In genomic region chr1:90214021-90214420, GRCm38 (mm10) we compare ENCODE assay signal across 34 mouse cellular contexts.
"Had no signal": no experiment of that assay in that cellular context is flagged by ENCODE, and none has a peak within 500 bp of the region (broad histone marks: within the 10 kb centered on the region; RNA-seq: fewer than 3 reads in every experiment).

No protein-coding gene starts in this region.

- H3K27ac ChIP-seq: heart, embryonic 10.5 days; heart, embryonic 15.5 days; hindbrain, embryonic 12.5 days; hindbrain, embryonic 13.5 days; hindbrain, embryonic 14.5 days; hindbrain, embryonic 15.5 days; hindbrain, postnatal 0 days; intestine, embryonic 15.5 days; kidney, embryonic 15.5 days; kidney, postnatal 0 days; layer of hippocampus, adult 2 months; left cerebral cortex, adult 2 months had no signal

- DNase-seq: heart, postnatal 10 days; heart, postnatal 36 days; heart, postnatal 4 days; kidney, adult 11 months; kidney, adult 18-20 months; kidney, adult 2 months; kidney, adult 8-10 months; kidney, adult 9 months; kidney, postnatal 10 days; kidney, postnatal 14 days; kidney, postnatal 25 days; kidney, postnatal 36 days; kidney, postnatal 4 days; layer of hippocampus, adult 9-11 months; layer of hippocampus, postnatal 36 days had no signal

- H3K9ac ChIP-seq: heart, embryonic 12.5 days; heart, embryonic 15.5 days; hindbrain, embryonic 12.5 days; hindbrain, embryonic 13.5 days; hindbrain, embryonic 14.5 days; hindbrain, embryonic 15.5 days; intestine, embryonic 15.5 days; kidney, embryonic 15.5 days had no signal

- H3K9me3 ChIP-seq: heart, embryonic 10.5 days; heart, embryonic 12.5 days; heart, embryonic 15.5 days; hindbrain, embryonic 10.5 days; hindbrain, embryonic 12.5 days; hindbrain, embryonic 13.5 days; hindbrain, embryonic 15.5 days; intestine, embryonic 15.5 days had no signal

- H3K36me3 ChIP-seq: hindbrain, embryonic 15.5 days; intestine, embryonic 15.5 days had no signal

- ATAC-seq: hindbrain, embryonic 16.5 days; hindbrain, postnatal 0 days; inflammation-experienced regulatory T-cells, adult 6 months; intestine, embryonic 15.5 days; intestine, embryonic 16.5 days; intestine, postnatal 0 days had no signal

- H3K27me3 ChIP-seq: heart, embryonic 12.5 days; heart, embryonic 15.5 days; hindbrain, embryonic 12.5 days; hindbrain, embryonic 13.5 days; hindbrain, embryonic 15.5 days; intestine, embryonic 15.5 days; kidney, embryonic 15.5 days had no signal

- H3K4me2 ChIP-seq: heart, embryonic 11.5 days; heart, embryonic 12.5 days; heart, embryonic 15.5 days; hindbrain, embryonic 12.5 days; hindbrain, embryonic 13.5 days; hindbrain, embryonic 14.5 days; hindbrain, embryonic 15.5 days; intestine, embryonic 15.5 days; kidney, embryonic 15.5 days had no signal

- H3K4me3 ChIP-seq: heart, embryonic 10.5 days; heart, embryonic 12.5 days; heart, embryonic 15.5 days; hindbrain, embryonic 10.5 days; hindbrain, embryonic 12.5 days; hindbrain, embryonic 13.5 days; hindbrain, embryonic 15.5 days; intestine, embryonic 15.5 days; kidney, embryonic 15.5 days; layer of hippocampus, adult 2 months; left cerebral cortex, adult 2 months had no signal
